Mouse (Mus musculus): ENCODE measurements around the gene Myt1.

- TF ChIP-seq EP300 (IDR thresholded peaks at IDR 0.05; ENCODE audit: low read depth) (no peak), CTCF (IDR thresholded peaks at IDR 0.05; ENCODE audit: low read depth) (no peak)
These were observed 101.4 kb downstream of the Myt1 start for GRCm38 (mm10) chr2:181864536-181864860.

Measured in liver, postnatal 0 days (tissue).